Mouse (Mus musculus) bone marrow, adult 2 months (tissue): ENCODE measurements around the gene Tmem53. TPM values are rescaled to one million over a fixed set of nuclear protein-coding genes. Genes with fewer than 3 reads are reported as not detected.

Source experiments
- H3K27ac ChIP-seq: fragments of 200-500 bp; 2 replicates; pipeline ENCODE4 v1.5.1; 2012; ENCODE audit warnings: low read depth, mild to moderate bottlenecking, control low read depth, inconsistent platforms, low read length; ENCODE audit not compliant: control insufficient read depth, poor library complexity, insufficient read depth
- H3K4me1 ChIP-seq: fragments of 200-500 bp; 2 replicates; pipeline ENCODE4 v1.6.1; 2011; ENCODE audit warnings: low read length; ENCODE audit not compliant: control insufficient read depth, insufficient read depth
- H3K4me3 ChIP-seq: fragments of 200-500 bp; replicated peaks from 2 replicates; pipeline ENCODE3; 2011; ENCODE audit warnings: mild to moderate bottlenecking, low read depth, low read length, control low read depth; ENCODE audit not compliant: control insufficient read depth
- CTCF ChIP-seq: fragments of 200-500 bp; IDR thresholded peaks from 2 replicates; pipeline ENCODE4 v1.5.1; 2011; ENCODE audit warnings: low read length, control low read depth; ENCODE audit not compliant: control insufficient read depth, insufficient read depth
- POLR2A ChIP-seq: fragments of 200-500 bp; IDR thresholded peaks from 2 replicates; pipeline ENCODE4 v1.6.1; 2011; ENCODE audit warnings: low read depth, mild to moderate bottlenecking, control low read depth, low read length, borderline replicate concordance; ENCODE audit not compliant: control insufficient read depth
- WGBS: fragments of 180-500 bp; shearing (Covaris S2); methylation state at CpG from one replicate; pipeline ENCODE4 v1.1.7; 2018; 5-methylcytosine and 5-hydroxymethylcytosine counted together
- polyA plus RNA-seq: library from polyadenylated mRNA; stranded (reverse); fragments of >200 nt; gene quantifications from 2 replicates; pipeline ENCODE4 v1.2.4, GENCODE M21; 2011; ENCODE audit warnings: low replicate concordance; ENCODE audit not compliant: missing spikeins, insufficient read depth, insufficient read length

Tmem53 gene
- polyA plus RNA-seq, 1 experiment: 1.7 TPM

DNA sequence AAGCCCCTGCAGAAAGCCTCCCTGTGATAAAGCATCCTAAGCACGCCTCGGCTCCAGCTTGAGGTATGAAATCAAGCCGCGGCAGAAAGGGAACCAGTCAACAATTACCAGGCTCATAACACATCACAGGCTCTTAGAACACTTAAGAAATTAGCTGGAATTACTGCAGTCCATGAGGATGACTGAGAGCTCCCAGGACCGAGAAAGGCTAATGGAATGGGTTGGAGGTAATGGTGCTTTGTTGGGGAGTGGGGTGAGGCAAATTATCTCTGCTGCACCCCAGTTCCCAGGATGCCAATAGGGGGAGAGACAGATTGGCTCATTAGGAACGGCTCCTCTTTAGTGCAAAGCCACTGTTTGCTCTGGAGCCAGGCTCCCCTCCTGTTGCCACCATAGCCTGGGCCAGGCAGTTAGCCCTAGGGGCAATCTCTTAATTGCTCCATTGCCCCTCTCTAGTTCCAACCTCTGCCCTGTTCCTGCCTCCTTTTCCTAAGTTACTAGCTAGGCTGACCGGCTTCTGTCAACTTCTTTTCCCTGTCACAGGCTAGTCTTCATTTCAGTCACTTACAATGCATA lies 17.5 kb upstream of the Tmem53 start:
- no peak for TF ChIP-seq POLR2A
- no peak for TF ChIP-seq CTCF
- Histone ChIP-seq H3K27ac (no peak overlapping the region), H3K4me3 (no peak overlapping the region), H3K4me1 (no peaks in the 10 kb centered on the region; the same call in 1 of the 2 replicates)
- 69% methylated on average over 7 of the region's 7 CpGs for WGBS

DNA sequence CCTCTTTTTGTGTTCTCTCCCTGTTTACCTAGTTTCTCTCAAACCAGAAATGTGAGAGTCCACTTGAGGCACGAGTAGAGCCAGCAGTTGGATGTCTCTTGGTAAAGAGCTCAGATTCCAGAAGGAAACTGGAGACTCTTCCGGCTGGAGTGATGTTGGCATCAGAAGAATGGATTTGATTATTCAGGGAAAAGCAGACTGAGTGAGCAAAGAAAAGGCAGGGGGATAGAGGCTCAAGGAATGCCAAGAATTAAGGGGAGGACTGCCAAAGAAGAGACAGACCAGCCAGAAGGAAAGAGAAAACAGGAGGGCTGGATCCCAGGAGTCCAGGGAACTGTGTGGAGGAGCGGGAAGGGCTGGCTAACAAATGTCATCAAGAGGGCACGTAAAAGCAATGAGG lies 15.9 kb upstream of the Tmem53 start:
- whole genome bisulfite sequencing: 84% methylated on average over 4 of the region's 4 CpGs
- H3K27ac ChIP-seq: no peak overlapping the region
- no peak for TF ChIP-seq CTCF
- H3K4me1 ChIP-seq: no peaks in the 10 kb centered on the region; the same call in 1 of the 2 replicates
- no peak overlapping the region for H3K4me3 ChIP-seq

DNA sequence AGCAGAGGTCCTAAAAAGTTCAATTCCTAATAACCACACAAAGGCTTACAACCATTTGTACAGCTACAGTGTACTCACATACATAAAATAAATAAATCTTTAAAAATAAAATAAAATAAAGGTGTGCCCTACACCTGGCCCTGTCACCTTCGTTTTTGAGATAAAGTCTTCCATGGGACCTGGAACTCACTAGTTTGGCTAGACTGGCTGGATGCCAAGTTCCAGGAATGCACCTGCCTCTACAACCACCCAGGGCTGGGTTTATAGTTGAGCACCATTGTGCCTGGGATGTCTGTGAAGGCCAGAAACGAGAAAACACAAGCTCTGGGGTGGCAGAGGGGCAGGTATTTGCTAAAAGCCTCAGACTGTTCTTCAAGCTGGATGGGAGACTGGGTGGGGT lies 12.6 kb upstream of the Tmem53 start:
- WGBS: 42% methylated on average over 2 of the region's 2 CpGs

DNA sequence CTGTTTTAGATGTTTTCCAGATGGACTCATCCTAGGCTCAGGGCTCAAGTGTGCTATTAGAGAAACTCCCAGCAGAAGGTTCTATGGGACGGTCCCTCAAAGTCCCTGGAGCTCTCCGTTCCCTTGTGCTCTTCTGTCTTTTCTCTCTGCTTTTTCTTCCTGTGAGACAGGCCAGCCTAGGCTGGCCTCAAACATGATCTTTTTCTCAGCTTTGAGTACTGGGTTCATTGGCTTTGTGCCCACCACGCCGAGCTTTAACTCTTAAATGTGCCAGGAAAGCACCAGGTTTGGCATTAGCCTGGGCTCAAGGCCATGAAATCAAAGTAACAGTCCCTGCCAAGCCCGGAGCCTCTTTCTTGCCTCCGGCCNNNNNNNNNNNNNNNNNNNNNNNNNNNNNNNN lies 10.9 kb upstream of the Tmem53 start:
- no peak for TF ChIP-seq POLR2A
- TF ChIP-seq CTCF: no peak
- 77% methylated on average over 6 of the region's 6 CpGs for WGBS
- no peak overlapping the region for H3K4me3 ChIP-seq
- H3K27ac ChIP-seq: no peak overlapping the region
- H3K4me1 ChIP-seq: no peaks in the 10 kb centered on the region; the same call in 1 of the 2 replicates

More for the DNA sequence above, 12.6 kb upstream of the Tmem53 start:
- Histone ChIP-seq H3K27ac (no peak overlapping the region), H3K4me3 (no peak overlapping the region), H3K4me1 (no peaks in the 10 kb centered on the region; the same call in 1 of the 2 replicates)
- no peak for TF ChIP-seq POLR2A
- no peak for TF ChIP-seq CTCF

DNA sequence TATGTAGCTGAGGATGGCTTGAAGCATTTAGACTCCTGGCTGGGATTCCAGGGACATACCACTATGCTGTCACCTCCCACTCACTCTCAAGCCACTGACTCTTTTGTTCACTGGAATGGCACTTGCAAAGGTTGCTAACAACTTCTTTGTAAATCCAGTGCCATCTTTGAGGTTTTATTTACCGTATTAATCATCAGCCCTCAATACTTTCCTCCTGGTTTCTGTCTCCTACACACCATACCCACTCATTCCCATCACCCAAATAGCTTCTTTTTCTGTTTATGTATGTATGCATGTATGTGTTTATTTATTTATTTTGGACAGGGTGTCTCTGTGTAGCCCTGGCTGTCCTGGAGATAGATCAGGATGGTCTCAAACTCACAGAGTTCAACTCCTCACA lies 769 bp upstream of the Tmem53 start:
- Histone ChIP-seq H3K4me1 (peaks cover 6% of the 10 kb centered on the region), H3K4me3 (no peak overlapping the region), H3K27ac (no peak overlapping the region)
- 82% methylated on average over 1 of the region's 1 CpGs for WGBS
- TF ChIP-seq POLR2A (no peak), CTCF (no peak)

DNA sequence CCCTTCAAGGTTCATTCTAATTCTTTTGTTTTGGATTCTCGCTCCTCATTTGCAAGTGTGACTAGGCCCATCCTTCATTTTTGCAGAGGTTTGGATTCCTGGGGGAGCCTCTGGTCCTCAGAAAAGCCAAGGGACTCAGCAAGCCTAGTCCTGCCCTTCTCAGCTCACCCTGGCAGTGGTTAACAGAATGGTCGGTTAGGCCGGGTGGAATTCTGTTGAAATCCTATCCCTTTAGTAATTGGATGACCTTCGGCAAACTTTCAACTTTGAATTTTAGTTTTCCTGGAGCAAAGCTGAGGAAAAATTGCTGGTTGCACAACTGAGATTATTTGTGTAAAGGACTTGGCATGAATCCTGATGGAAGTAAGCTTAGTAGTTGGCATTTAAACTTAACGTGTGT lies 600 bp downstream of the Tmem53 start:
- H3K4me3 ChIP-seq: peak overlapping the region; percentile 17
- no peak overlapping the region for H3K27ac ChIP-seq
- TF ChIP-seq CTCF: no peak
- no peak for TF ChIP-seq POLR2A
- H3K4me1 ChIP-seq: peaks cover 6% of the 10 kb centered on the region
- WGBS: 45% methylated on average over 5 of the region's 5 CpGs

DNA sequence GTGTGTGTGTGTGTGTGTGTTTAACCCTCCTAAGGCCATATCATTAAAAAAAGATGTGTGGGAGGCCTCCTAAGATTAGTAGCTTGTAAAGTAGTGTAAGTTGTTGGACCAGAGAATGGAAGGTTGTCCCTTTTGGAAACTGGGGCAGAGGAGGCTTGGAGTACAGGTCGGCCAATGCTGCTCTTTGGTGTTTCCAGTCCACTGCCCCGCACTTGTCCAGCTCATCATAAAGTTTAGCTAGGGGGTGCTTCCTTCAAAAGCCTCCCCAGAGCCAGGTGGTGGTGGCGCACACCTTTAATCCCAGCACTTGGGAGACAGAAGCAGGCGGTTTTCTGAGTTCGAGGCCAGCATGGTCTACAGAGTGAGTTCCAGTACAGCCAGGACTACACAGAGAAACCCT lies 1.0 kb downstream of the Tmem53 start:
- H3K27ac ChIP-seq: no peak overlapping the region
- TF ChIP-seq POLR2A (no peak), CTCF (no peak)
- WGBS: 81% methylated on average over 5 of the region's 5 CpGs
- H3K4me1 ChIP-seq: peaks cover 6% of the 10 kb centered on the region
- no peak overlapping the region for H3K4me3 ChIP-seq

DNA sequence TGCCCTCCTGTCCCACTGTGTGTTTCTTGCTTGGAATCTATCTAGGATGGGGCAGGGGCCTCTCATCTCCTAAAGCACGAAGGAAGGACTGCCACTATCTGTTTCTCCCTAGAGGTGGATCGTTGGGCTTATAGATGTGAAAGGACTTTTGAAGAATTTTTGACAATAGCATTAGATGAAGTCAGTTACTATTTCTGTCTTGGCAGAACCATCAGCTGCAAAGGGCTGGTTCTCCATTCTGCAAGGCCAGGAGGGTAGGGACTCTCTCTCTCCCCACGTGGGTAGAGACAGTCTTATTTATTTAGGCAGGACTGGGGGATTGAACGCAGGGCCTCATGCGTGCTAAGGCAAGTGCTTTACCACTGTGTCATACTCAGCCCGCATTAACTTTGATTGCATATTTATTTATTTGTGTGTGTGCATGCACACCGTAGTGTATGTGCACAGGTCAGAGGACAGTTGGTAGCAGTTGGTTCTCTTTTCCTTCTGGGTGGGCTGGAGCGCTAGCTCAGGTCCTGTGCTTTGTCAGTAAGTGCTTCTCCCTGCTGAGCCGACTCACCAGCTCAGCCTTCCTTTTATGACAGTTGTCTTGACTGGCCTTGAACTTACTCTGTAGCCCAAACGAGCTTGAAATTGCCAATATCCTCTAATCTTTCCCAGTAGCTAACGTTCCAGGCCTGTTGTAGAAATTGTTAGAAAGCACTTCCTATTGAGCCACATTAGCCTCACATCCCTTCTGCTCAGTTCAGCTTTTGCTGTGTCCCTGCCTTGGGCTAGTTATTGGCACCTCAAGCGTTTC lies 1.7 kb downstream of the Tmem53 start:
- Histone ChIP-seq H3K27ac (no peak overlapping the region; the same call in 1 of the 2 replicates), H3K4me1 (peaks cover 6% of the 10 kb centered on the region), H3K4me3 (no peak overlapping the region)
- WGBS: 19% methylated on average over 12 of the region's 12 CpGs
- no peak for TF ChIP-seq POLR2A
- no peak for TF ChIP-seq CTCF
